Mouse (Mus musculus) hindbrain, postnatal 0 days (tissue): Measurements from ENCODE around the gene Smim15. TPM values are rescaled to one million over a fixed set of nuclear protein-coding genes. Genes with fewer than 3 reads are reported as not detected.
A peak's percentile ranks its signal among the peaks of the same experiment; 100 is the strongest.

Experiments
- ATAC-seq: fragments of 200-750 bp; cut with Nextera tagmentation; 2 replicates; pipeline ENCODE4 v1.8.0; 2017; ENCODE audit warnings: mild to moderate bottlenecking, moderate TSS enrichment, moderate library complexity
- DNase-seq: peaks from one replicate; pipeline ENCODE4 v3.0.0-alpha.2; 2015; ENCODE audit warnings: low spot score
- H3K27ac ChIP-seq: fragments of 300-500 bp; sonication (generic); 2 replicates; pipeline ENCODE4 v1.5.1; 2014; ENCODE audit warnings: mild to moderate bottlenecking
- H3K27me3 ChIP-seq: fragments of 300-500 bp; sonication (generic); 2 replicates; pipeline ENCODE4 v1.6.1; 2014; ENCODE audit warnings: low read length, mixed read lengths; ENCODE audit not compliant: insufficient read depth
- H3K36me3 ChIP-seq: fragments of 300-500 bp; sonication (generic); 2 replicates; pipeline ENCODE4 v1.6.1; 2014; ENCODE audit warnings: low read length, mixed read lengths; ENCODE audit not compliant: insufficient read depth
- H3K4me1 ChIP-seq: fragments of 300-500 bp; sonication (generic); 2 replicates; pipeline ENCODE4 v1.6.1; 2014; ENCODE audit warnings: antibody characterized with exemption, low read length, mixed read lengths; ENCODE audit not compliant: insufficient read depth
- H3K4me2 ChIP-seq: fragments of 300-500 bp; sonication (generic); 2 replicates; pipeline ENCODE4 v1.6.1; 2014; ENCODE audit warnings: low read depth, mild to moderate bottlenecking, low read length, moderate library complexity, mixed read lengths
- H3K4me3 ChIP-seq: fragments of 300-500 bp; sonication (generic); 2 replicates; pipeline ENCODE4 v1.5.1; 2014; ENCODE audit warnings: low read length
- H3K9ac ChIP-seq: fragments of 300-500 bp; sonication (generic); replicated peaks from 2 replicates; pipeline ENCODE4 v1.6.1; 2014; ENCODE audit warnings: mild to moderate bottlenecking, low read length, moderate library complexity, mixed read lengths
- H3K9me3 ChIP-seq: fragments of 300-500 bp; sonication (generic); 2 replicates; pipeline ENCODE4 v1.6.1; 2016; ENCODE audit warnings: low read length, mixed read lengths
- CTCF ChIP-seq: IDR thresholded peaks from 2 replicates; pipeline ENCODE4 v1.5.1; 2016; ENCODE audit warnings: antibody characterized with exemption, control low read depth, low read depth
- WGBS: fragments of 180-500 bp; shearing (Covaris S2); extraction: QIAGEN DNeasy Blood & Tissue Kit; methylation state at CpG from one replicate; pipeline ENCODE4 v1.1.7; 2014; 5-methylcytosine and 5-hydroxymethylcytosine counted together
- polyA plus RNA-seq: library from polyadenylated mRNA; unstranded; fragments of >200 nt; fragmentation: Nextera tagmentation; extraction: Ambion mirVana; gene quantifications from 2 replicates; pipeline ENCODE4 v1.2.1, GENCODE M21; 2015
- total RNA-seq: library from RNA; depleted of rRNA; stranded (reverse); fragments of >200 nt; gene quantifications from 2 replicates; pipeline ENCODE4 v1.2.3, GENCODE M21; 2014

Smim15 gene
- total and polyA plus RNA-seq, 2 experiments from 2014 or later, result 26.3 to 41.2 TPM

GRCm38 (mm10) chr13:108060286-108060885 is 16.1 kb downstream of the Smim15 start:
- Histone ChIP-seq H3K27me3 (no peaks in the 10 kb centered on the region), H3K9ac (no peak overlapping the region), H3K36me3 (no peaks in the 10 kb centered on the region), H3K9me3 (no peaks in the 10 kb centered on the region), H3K4me3 (no peak overlapping the region), H3K4me1 (peaks cover 7% of the 10 kb centered on the region; the same call in 1 of the 2 replicates), H3K4me2 (peak overlapping the region; percentile 13; the same call in 1 of the 2 replicates), H3K27ac (no peak overlapping the region)
- DNase-seq (peak; percentile 68), ATAC-seq (peak; percentile 32; the same call in 1 of the 2 replicates)
- 24% methylated on average over 7 of the region's 7 CpGs for WGBS
- no peak for TF ChIP-seq CTCF

GRCm38 (mm10) chr13:108060936-108061578 is 16.8 kb downstream of the Smim15 start:
- Histone ChIP-seq H3K36me3 (no peaks in the 10 kb centered on the region), H3K4me3 (no peak overlapping the region), H3K4me1 (peaks cover 7% of the 10 kb centered on the region; the same call in 1 of the 2 replicates), H3K27ac (no peak overlapping the region), H3K4me2 (no peak overlapping the region), H3K9ac (no peak overlapping the region), H3K27me3 (no peaks in the 10 kb centered on the region), H3K9me3 (no peaks in the 10 kb centered on the region)
- no peak for DNase-seq
- 31% methylated on average over 8 of the region's 8 CpGs for WGBS
- no peak for TF ChIP-seq CTCF
- no peak for ATAC-seq

- Histone ChIP-seq H3K9ac (no peak overlapping the region), H3K9me3 (no peaks in the 10 kb centered on the region), H3K27me3 (no peaks in the 10 kb centered on the region), H3K4me3 (no peak overlapping the region), H3K36me3 (no peaks in the 10 kb centered on the region), H3K27ac (no peak overlapping the region), H3K4me2 (no peak overlapping the region), H3K4me1 (peaks cover 7% of the 10 kb centered on the region; the same call in 1 of the 2 replicates)
- DNase-seq, result no peak
- 32% methylated on average over 5 of the region's 5 CpGs for WGBS
- ATAC-seq, result no peak
- TF ChIP-seq CTCF, result no peak
Observed at GRCm38 (mm10) chr13:108062900-108063299, 18.7 kb downstream of the Smim15 start.

- Histone ChIP-seq H3K9ac (no peak overlapping the region), H3K4me3 (no peak overlapping the region), H3K9me3 (no peaks in the 10 kb centered on the region), H3K4me1 (peaks cover 7% of the 10 kb centered on the region; the same call in 1 of the 2 replicates), H3K36me3 (no peaks in the 10 kb centered on the region), H3K4me2 (no peak overlapping the region), H3K27me3 (no peaks in the 10 kb centered on the region), H3K27ac (no peak overlapping the region)
- no peak for ATAC-seq
- 53% methylated on average over 11 of the region's 11 CpGs for WGBS
- TF ChIP-seq CTCF, result peak; percentile 15; the same call in 1 of the 2 replicates
- DNase-seq, result no peak
Observed at GRCm38 (mm10) chr13:108063374-108064134, 19.3 kb downstream of the Smim15 start.

DNA sequence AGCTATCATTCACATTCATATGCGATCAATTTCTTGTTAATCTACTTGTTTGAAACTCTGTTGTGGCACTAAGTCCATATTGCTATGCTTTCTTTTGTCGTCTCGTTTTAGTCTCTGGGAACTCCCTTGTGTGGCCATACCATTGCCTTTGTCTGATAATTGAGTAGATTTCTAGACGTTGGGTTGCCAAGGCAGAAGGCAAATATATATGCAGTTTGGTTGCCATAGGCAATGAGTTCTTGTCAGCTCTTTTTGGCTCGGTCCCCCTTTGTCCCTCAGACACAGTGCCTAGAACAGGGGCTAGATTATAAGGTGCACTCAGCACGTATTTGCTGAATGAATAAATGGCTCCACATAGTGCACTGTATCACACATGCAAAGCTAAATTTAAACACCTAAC is 20.1 kb downstream of the Smim15 start:
- H3K9me3 ChIP-seq, result no peaks in the 10 kb centered on the region
- no peaks in the 10 kb centered on the region for H3K36me3 ChIP-seq
- no peak overlapping the region for H3K27ac ChIP-seq
- ATAC-seq (no peak), DNase-seq (no peak)
- peaks cover 7% of the 10 kb centered on the region; the same call in 1 of the 2 replicates for H3K4me1 ChIP-seq
- TF ChIP-seq CTCF, result no peak
- H3K4me2 ChIP-seq, result no peak overlapping the region
- no peak overlapping the region for H3K4me3 ChIP-seq
- H3K9ac ChIP-seq, result no peak overlapping the region
- no peaks in the 10 kb centered on the region for H3K27me3 ChIP-seq
- WGBS, result 27% methylated on average over 6 of the region's 6 CpGs

DNA sequence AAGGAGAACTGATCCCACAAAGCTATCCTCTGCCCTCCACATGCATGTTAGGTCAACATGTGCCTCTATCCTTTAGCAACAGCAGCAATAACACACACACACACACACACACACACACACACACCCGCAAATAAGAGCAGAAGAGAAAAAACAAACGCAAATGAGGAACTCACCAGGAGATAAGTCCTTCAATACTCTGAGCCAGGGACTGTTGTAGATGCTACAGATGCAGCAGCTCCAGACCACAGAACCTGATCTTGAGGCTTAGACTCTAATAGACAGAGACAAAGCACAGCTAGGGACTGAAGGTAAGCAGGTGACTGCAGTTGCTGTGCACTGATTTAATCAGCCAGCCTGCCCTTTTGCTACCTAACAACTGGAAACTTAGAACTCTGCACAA is 21.8 kb downstream of the Smim15 start:
- WGBS, result 74% methylated on average over 2 of the region's 2 CpGs
- Histone ChIP-seq H3K27me3 (no peaks in the 10 kb centered on the region), H3K27ac (no peak overlapping the region), H3K9me3 (no peaks in the 10 kb centered on the region), H3K4me1 (peaks cover 5% of the 10 kb centered on the region; the same call in 1 of the 2 replicates), H3K4me3 (no peak overlapping the region), H3K9ac (no peak overlapping the region), H3K4me2 (no peak overlapping the region), H3K36me3 (no peaks in the 10 kb centered on the region)
- ATAC-seq, result no peak
- TF ChIP-seq CTCF, result no peak
- DNase-seq, result no peak
